Mouse (Mus musculus): ENCODE results near the gene Scnn1a.

GRCm38 (mm10) chr6:125291329-125291728 lies 29.1 kb upstream of the Scnn1a start:
- TF ChIP-seq CTCF (IDR thresholded peaks at IDR 0.05; ENCODE audit: borderline replicate concordance, extremely low read depth, insufficient read depth, insufficient read length) = no peak
- TF ChIP-seq POLR2A (IDR thresholded peaks at IDR 0.05; ENCODE audit: borderline replicate concordance, extremely low read depth, insufficient read depth, insufficient read length, poor library complexity, severe bottlenecking) = no peak
